Mouse (Mus musculus) B cell, adult 2 months (primary cell): ENCODE measurements at regions not wholly inside any gene's neighbourhood (a gene's known extent, or its start where the extent isn't known, plus 50 kb on each side); places are given as distances from the start of the nearest gene placed in this dataset.

Source experiments
- DNase-seq, 2 experiments: peaks; one replicate each; pipeline ENCODE4 v3.0.0; 2022

DNA sequence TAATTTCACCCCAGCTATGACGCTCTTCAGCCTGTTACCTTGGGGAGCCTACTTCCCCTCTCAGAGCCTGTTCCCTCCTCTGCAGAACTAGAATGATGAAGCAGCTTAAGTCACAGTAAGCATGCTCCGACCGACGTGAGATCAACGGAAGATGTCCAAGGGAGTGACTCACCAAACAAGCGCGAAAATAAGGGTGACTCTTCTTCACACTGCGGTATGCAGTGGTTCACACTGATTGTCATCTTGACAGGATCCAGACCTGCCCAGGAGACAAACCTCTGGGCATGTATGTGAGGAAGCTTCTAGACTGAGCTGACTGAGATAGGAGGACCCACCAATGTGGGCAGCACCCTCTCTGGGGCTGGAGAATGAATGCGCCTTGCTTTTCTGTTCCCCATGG lies 116.3 kb upstream of the Tpm1 start:
- DNase-seq: no peak

DNA sequence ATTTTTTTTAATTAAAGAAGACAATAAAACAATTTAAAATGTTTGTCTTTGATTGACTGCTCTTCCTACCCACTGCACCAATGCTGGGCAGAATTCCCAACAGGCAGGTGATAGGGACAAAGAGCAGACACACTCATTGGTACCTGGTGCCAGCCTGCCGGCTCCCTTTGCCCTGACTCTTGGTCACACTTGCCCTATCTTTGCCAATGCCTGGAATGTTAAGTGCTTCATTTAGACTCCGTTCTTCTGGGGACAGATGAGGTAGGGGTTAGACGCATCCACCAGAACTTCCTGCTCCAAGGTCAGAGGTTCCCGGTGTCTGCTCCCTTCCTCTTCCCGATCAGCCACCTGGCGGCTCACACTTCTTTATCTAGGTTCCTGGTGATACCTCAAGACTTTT lies 114.5 kb upstream of the Tpm1 start:
- DNase-seq: no peak

DNA sequence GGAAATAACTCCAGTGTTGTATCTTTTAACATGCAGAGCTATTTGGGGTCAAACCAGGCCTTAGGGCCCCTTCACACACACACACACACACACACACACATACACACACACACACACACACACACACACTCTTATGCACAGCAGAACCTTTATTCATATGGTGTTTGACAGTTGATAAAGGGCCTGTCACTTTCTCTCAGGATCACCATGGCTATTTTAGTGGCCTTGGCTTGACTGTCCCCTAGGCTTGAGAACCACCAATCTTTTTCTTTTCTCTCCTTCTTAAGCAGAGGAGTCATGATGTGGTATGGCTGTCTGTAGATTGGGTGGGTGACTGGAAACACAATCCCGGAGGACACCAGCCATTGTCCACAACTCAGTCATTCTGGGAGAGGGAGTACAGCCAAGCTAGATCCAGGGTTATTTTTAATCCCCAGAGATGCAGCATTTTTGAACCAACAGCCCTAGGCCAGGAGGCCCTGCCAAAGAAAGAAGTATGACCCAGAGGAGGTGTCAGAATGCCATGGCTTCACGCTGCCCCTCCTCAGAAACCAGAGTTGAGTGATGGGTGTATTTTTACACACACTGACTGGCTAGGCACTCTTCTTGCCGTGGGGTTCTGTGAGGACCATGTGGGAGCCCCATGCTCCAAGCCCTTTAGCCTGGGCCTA lies 111.7 kb upstream of the Tpm1 start:
- no peak for DNase-seq

DNA sequence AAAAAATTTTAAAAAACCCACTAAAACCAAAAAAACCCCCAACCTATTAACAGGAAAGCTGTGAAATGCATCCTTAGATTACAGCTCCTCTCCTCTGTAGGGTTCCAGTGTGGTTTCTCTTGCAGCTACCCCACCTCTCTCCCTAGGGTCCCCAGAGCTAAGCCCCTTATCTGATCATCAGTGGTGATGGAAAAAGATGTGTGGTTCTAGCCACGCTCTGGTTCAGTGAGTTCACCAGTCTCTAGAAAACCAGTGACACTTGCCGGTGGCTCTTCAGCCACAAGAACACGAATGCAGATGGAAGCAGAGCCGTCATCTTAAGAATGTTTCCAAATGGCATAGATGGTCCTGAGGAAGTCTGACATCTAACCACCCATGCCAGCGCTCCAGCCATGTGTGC lies 111.1 kb upstream of the Tpm1 start:
- no peak for DNase-seq

DNA sequence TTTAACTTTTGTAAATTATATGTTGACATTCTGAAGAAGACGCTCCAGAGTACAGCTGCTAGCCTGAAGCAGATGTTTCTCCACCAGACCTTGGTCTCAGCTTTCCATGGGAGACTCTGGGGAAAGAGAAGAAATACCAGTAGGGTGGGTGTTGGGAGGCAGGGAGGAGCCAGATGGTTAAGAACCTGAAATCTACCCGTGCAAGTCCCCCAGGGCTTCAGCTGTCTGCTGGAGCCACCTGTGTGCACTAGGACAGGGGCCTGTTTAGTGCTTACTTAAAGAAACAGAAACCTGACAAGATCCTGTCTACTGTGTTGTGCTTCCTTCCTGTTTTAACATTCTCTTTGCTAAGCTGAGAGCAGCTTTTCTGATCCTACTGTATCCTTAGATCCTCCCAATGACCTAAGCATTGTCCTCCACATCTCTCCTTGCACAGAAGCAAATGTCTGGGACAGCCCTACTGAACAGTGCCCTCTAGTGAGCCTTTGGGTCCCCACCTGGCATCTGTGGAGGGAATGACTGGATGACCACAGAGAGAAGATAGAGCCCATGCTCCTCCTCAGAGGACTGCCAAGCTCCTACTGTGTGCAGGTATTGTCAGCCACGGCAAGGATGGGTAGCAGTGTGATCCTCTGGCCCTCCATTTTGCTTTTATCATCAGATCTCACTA lies 107.5 kb upstream of the Tpm1 start:
- peak; percentile 5 to 12 for DNase-seq

DNA sequence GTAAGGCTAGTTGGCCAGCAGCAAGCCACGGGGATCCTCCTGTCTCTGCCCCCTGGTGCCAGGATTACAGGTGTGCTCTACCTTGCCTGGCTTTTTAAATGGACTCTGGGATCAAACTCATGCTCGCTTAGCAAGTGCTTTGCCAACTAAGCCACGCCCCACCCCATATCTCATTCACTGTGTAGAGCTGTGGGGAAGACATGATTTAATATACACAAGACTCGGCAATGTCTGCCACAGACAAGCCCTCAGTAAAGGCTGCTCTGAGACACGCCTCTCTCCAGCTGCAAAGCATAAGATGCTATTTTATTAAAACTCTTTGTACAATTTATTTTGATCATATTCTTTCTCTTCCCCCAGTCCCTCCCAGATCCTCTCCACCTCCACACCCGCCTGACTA lies 104.9 kb upstream of the Tpm1 start:
- DNase-seq: no peak

DNA sequence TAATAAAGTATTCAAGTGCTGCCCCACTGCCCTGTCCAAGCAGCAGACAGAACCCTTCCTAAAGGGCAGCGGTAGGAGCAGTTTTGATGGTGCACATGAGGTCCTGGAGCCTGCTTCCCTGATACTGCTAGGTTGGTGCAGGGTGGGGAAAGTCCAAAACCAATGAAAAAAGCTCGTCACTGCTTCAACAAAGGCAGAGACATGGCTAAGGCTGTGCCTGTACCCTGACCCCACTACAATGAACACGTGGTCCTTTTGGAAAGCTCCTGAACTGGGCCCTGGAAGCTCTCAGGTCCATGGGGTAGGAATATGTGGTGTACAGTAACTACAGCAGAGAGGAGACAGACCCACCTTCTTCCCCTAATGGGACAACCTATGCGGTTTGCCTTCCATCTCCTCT lies 104.1 kb upstream of the Tpm1 start:
- DNase-seq: no peak

DNA sequence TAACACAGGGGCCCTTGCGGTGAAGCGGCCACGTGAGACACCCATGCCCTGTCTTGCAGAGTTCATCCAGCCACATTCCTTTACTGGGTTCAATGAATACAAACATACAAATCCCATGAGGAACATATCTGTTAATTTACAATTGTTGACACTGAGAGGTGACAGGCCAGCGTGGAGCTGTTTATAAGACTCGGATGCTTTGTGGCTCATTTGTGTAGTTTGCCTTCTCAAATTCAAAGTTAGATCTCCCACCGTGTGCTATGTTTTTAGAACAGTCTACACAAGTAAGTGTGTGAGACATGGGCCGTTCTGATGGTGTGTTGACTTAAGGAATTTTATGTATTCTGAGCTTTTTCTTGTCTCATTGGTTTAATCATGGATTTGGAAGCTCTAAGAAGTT lies 98.5 kb upstream of the Tpm1 start:
- DNase-seq: no peak

DNA sequence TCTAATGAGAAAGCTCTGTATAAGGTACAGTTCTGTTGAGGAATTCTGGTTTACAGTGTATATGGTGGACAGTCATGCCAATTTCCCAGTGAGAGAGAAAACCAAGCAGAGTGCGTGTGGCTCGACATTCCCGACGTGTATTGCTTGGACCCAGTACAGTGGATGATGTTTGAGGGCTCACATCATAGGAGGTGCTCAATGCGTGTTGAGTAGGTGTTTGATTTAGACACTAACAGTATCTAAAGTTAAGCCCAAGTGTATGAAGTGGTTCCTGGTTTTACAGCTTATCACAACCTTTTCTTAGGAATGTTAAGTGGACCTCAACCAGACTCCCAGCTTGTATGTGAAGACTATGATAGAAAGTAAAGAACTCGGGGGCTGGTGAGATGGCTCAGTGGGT lies 96.2 kb upstream of the Tpm1 start:
- DNase-seq: no peak

DNA sequence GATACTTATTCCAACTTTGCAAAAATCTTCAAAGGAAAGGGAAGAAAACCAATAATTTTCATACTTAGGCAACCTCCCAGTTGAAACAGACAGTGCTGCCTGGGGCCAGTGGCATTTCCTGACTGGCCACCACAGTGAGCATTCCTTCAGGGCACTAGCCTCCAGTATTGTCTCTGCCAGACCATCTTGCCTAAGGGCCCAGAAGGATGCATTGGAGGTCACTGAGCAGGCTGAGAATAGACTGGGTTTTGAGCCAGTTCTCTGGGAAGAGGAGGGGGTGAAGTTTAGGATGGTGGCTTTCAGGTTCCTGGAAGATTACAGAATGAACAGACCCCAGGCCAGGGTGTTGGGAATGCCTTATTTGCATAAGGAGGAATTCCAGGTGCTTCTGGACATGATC lies 95.3 kb upstream of the Tpm1 start:
- DNase-seq: no peak

DNA sequence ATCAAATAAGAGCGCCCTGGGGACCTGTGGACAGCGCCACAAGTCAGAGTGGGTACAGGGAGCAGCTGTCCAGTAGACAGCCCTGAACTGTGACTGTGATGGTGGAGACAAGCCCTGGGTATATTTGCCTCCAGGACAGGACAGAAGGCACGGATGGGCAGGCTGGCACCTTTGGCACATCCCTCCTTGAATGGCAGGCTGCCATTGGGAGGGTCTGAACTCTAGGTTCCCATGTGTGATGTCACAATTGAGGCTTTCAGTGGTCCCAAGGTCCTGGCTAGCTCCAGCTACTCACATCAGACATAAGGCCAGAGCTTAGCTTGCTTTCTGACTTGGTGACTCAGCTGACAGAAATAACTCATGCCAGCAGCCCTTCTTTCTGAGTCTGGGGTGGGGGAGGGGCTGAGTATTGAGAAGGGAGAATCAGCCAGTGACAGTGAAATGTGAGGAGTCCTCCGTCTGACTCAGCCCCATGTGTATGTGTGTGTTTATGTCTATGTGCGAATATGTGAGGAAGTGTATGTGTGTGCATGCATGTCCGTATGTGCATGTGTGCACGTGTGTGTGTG lies 91.2 kb upstream of the Tpm1 start:
- no peak for DNase-seq

DNA sequence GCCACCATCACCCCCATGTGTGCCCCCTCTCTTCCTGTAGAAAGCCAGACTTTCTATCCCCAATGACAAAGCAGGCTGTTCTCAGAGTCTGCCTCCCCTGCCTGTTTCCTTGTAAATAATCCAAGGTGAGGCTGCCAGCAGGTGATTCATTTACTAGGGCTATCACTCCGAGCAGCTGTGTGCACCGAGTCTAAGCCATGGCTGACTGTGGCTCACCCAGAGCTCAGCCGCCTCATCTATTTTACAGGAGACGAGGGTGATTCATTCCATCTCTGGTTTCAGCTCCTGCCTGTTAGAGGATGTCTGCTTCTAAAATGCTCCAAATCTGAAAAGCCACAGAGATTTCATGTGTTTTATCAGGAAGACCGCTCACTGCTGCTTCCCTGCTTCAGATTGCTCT lies 88.5 kb upstream of the Tpm1 start:
- DNase-seq: no peak

DNA sequence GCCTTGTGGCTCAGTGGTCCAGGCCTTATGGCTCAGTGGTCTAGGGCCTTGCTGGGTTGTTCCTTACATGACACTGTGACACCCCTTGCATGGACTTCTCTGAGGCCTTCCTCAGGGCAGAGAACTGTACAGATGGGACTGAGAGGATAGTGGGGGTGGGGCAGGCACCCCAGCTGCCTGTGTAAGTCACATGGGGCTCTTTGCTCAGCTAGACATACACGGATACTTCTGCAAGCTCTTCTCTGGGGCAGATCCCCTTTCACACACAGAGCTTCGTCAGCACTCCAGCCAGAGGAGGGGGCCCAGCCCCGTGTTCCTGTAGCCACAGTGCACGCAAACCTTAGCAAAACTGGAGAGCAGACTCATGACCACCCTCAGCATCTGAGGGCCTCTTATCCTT lies 87.9 kb upstream of the Tpm1 start:
- DNase-seq: no peak

DNA sequence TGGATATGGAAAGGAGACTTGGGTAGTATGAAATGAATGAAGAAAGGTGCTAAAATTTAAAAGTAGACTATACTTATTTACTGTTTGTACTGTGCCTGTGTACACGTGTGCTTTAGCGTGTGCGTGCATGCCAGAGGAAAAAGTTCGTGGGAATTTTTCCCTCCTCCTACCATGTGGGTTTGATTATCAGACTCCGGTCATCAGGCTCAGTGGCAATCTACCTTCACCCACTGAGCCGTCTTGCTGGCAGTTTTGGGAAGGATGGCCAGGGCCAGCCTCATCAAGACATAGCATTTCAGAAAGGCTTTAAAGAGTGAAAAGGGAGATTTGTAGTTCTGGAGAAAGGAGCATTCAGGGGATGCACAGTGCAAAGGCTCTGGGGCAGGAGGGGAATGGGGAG lies 87.0 kb upstream of the Tpm1 start:
- DNase-seq: no peak

DNA sequence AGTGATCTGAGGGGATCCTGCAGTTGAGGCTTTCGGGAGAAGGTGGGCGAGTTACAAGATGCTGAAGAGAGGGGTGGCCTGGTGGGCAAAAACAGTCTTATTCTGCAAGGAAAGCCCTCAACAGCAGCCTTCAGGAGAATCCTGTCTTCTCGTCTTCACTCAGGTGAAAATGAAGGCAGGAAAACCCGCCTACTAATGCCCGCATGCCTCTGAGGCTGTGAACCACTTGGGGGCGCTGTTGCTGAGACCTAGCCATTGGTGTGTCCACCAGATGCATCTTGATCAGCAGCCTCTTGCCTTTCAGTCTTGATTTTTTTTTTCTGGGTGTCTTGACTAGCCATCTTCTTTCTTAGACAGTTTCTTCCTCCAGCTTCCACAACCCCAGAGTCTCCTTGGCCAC lies 85.2 kb upstream of the Tpm1 start:
- no peak for DNase-seq

DNA sequence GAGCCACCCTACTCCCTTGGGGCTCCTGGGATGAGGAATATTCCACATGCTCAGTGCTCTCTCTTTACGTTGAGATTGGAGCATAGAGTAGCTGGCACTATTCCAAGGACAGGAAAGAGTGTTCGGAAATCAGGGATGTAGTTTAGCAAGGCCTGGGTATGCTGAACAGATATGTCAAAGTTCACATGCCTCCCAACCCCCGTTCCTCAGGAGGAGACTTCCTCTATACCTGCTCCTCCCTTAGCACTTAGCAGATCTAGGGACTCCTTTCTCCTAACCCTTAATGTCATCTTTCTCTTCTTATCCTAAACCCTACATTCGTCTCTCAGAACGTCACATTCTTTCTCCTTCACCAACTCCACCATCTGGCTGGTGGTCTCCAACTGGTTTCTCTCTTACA lies 83.2 kb upstream of the Tpm1 start:
- DNase-seq: no peak

DNA sequence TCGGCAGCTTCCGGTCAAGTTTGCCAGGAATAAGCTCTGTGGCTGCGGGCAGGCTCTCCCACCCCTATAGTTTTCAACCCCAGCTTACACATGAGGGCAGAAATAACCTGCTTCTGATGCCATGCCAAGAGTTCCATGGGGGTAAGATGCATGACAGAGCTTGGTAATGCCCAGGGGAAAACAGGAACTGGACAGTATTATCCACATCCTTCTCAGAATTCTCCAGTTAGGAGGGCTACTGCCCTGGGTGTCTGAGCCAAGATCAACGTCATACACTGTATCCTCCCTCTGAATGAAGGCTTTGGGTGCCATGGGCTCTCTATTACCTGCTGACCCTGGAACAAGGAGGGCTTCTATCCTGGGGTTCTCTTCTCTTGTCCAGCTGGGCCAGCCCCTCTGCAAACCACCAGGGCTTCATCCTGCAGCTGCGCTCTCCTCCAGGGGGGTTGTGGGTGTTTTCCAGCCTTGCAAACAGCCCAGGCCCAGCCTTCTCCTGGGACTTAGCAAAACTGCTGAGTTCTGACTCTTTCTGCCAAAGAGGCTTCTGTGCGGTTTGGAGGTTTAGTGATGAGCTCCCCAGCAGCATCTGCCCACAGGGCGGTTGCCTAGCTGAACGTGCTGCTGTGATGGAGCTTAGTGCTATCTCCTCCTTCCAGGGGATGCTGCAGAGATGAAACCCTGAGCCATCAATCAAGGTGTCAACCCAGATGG lies 81.7 kb upstream of the Tpm1 start:
- DNase-seq: no peak

DNA sequence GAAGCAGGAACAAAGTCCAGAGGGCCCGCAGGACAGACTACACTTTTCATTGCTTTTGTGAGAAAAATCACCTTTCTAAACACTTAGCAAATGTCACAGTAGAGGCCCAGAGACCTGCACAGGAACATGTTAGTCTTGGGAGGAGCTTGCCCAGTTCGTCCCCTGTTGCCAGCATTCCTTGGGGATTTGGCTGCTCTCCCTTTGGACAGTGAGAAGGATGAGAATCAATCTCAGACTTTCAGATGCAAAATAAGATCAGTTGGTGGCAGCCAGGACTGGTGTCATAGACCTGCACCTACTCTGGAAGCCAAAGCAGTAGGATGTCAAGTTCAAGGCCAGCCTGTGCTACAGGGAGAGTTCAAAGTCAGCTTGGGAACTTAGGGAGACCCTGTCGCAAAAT lies 80.7 kb upstream of the Tpm1 start:
- DNase-seq: no peak

DNA sequence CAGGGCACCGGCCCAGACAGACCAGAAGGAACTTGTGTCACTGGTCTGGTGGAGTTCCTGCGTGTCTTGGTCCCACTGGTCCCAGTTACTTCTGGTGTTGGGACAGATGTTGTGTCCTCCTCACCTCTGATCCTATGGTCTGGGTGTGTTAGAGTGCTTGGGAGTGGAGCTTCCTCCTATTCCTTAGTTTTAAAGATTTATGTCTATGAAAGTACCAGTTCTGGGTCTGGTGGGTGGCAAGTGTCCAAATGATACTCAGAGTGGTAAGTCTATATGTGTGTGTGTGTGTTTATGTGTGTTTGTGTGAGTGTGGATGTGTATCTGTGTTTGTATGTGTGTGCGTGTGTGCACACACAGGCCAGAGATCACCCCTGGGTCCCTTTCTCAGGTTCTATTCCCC lies 79.9 kb upstream of the Tpm1 start:
- no peak for DNase-seq

DNA sequence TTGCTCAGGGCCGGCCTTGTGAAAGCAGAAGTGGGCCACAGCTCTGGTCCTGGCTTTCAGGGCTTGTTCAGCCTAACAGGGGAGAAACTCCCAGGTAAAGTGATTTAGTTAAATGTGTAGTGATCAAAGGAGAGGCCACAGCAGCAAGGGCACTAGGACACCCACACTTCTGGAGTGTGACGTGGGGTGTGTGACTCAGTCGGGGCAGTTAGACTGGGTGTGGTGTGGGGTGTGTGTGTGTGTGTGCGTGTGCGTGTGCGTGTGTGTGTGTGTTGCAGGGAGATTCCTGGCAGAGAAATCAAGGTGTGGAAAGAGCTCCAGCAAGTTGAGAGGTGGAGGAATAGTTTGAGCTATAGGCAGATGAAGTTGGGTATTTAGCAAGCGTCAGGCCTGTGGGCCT lies 72.5 kb upstream of the Tpm1 start:
- DNase-seq: no peak

DNA sequence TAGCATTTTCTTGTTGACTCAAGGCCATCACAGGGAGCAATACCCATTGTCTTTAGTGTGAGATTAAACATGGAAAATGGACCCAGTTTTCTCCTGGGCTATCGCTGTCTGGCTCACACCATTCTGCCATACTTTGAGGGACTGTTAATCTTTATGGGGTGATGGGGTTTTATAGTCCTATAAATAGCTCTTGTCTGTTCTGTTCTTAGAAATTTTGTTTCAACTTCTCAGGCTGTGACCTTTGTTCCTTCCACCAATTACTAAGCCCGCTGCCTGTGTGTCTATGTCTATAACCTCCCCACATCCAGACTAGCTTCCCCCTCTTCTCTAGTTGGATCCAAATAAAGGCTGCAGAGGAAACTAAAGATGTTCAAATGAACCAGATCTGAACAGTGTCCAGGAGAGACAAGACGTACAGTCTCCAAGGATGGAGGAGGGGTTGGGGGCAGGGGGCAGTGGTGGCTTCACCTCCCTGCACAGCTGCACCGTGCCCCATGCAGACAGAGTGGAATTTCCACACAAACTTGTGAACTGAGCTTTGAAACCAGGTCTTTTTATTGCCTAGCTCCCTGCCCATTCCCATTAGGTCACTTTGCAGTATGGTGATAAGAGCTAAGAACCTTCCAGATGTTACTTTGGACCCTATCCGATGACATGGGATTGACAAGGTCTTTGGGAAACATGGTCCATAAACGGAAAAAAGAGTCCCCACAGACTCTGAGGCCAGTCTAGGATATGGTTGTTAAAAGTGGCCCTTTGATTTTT lies 69.9 kb upstream of the Tpm1 start:
- no peak for DNase-seq

DNA sequence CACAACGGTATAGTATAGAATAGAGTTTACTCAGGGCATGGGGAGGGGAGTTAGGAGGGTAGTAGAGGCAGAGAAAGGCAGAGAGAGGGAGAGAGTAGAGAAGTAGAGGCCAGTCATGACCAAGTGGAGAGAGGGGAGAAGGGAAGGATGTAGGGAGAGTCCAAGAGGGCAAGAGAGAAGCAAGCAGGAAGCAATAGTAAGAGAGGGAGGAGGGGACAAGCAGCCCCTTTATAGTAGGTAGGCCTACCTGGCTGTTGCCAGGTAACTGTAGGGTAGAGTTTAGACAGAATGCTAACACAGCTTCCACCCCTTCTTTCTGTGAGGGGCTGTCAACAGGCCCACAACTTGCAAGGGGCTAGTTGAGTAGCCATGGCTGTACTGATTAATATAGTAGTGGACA lies 69.2 kb upstream of the Tpm1 start:
- no peak for DNase-seq

DNA sequence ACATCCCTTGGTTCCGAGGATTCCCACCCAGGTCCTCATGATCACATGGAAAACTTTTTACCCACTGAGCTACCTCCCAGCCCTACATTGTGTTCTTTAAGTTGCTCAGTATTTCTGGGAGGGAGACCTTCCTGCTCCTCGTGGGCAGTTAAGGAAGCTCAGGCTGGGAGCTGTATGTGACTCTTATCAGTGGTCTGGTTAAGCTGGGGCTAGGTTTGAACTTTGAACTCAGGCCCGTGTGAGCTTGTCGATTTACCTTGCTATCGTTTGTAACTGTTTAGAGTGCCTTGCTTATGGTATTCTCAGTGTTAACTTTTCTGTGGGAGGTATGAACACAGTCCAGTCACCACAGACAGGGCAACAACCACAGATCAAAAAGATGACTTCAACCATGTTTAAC lies 68.4 kb upstream of the Tpm1 start:
- no peak for DNase-seq

DNA sequence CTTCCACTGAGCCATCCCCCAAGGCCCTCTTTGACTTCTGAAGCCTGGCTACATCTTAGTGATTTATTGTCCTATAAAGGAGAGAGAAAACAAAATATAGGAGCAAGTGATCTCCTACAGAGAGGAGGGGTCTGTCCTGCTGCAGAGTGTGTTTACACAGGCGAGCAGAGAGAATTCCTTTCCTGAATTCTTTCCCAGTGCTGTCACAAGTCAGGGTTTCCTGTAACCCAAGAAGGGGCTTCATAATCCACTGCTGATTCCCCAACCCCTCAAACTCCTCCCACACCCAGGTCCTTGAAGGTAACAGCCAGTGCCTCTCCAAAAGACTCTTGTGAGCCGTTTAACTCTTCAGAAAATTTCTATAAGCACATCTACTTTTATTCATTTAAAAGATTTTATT lies 66.8 kb upstream of the Tpm1 start:
- no peak for DNase-seq
